ENCODE assay signal across 10 mouse cellular contexts in the genomic region with DNA sequence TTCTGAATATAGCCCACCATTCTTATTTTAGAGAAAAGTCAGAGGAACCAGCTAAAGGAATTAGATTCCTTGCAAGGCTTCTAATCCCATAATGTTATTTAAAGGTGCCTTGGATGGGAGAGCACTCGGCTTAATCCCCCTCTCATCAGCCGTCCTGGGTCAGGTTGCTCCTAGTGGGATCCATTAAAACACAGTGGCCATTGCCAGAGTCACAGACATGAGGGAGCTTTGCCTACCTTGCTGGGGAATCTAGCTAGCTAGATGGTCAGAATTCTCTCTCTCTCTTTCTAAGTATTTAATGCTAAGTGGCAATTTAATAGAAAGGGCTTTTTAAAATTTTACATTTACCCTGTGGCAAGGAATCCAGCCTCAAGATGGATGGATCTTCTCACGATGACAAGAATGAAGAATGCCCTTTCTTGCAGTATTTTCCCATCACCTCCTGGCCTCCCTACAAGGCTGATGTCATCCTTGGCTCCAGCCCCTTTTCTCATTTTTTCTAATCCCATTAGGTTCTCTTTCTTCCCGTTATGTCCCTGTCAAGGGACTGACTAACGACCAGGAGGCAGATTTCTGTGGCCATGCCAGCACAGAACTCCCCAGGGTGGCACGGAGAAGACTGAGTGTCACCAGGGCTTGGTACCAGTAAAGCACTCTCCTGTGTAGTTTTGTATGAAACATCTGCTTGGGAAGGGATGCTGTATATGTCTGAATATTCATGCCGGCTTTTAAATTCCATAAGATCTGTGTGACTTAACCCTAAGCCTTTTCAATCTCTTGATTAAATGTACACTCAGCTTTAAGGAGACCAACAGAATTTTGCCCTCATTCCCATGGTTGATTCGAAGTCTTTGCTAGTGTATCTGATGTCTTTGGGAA.
DNase-seq lines count a peak whose midpoint lies in the region; ATAC-seq and TF ChIP-seq lines count a peak whose summit lies in the region.
"Had no signal": no experiment of that assay in that cellular context is flagged by ENCODE, and none has a peak within 500 bp of the region (broad histone marks: within the 10 kb centered on the region; RNA-seq: fewer than 3 reads in every experiment).

No protein-coding gene starts in this region.

- TF ChIP-seq CTCF in midbrain, postnatal 0 days (IDR thresholded peaks at IDR 0.05), result no peak

- DNase-seq in heart, adult 18-20 months, result peak; percentile 39 to 50
- DNase-seq in hindbrain, embryonic 10.5 days (ENCODE audit: low spot score), result no peak
- peak; percentile 60 for DNase-seq in midbrain, postnatal 0 days (ENCODE audit: low spot score)
- no peak for DNase-seq in frontal cortex, postnatal 14 days (ENCODE audit: low spot score in 2 of 2)
- DNase-seq in left cerebral cortex, postnatal 10 days (ENCODE audit: extremely low spot score in 1 of 2, low spot score in 2 of 2), result no peak
- DNase-seq: thymus, adult 2 months had no signal

- H3K27me3 ChIP-seq in heart, embryonic 11.5 days (ENCODE audit: control insufficient read depth, insufficient read depth, low read length), result no peaks in the 10 kb centered on the region
- no peaks in the 10 kb centered on the region for H3K27me3 ChIP-seq in forebrain, embryonic 12.5 days
- H3K27me3 ChIP-seq in hindbrain, embryonic 10.5 days (ENCODE audit: insufficient read depth, poor library complexity, severe bottlenecking), result no peaks in the 10 kb centered on the region
- no peaks in the 10 kb centered on the region for H3K27me3 ChIP-seq in midbrain, postnatal 0 days (ENCODE audit: insufficient read depth, low read length)

- no peak overlapping the region for H3K4me2 ChIP-seq in heart, embryonic 11.5 days
- H3K4me2 ChIP-seq in forebrain, embryonic 12.5 days, result no peak overlapping the region
- H3K4me2 ChIP-seq in midbrain, postnatal 0 days (ENCODE audit: low read depth, low read length, poor library complexity, severe bottlenecking), result no peak overlapping the region

- H3K4me3 ChIP-seq in heart, embryonic 11.5 days (ENCODE audit: low read depth, low read length), result no peak overlapping the region
- H3K4me3 ChIP-seq in forebrain, embryonic 12.5 days (replicated peaks), result no peak overlapping the region
- H3K4me3 ChIP-seq in hindbrain, embryonic 10.5 days, result no peak overlapping the region
- H3K4me3 ChIP-seq in midbrain, postnatal 0 days (ENCODE audit: low read depth, low read length), result no peak overlapping the region
- H3K4me3 ChIP-seq: megakaryocyte, embryonic 14.5 days had no signal

- H3K4me1 ChIP-seq in heart, embryonic 11.5 days (ENCODE audit: control insufficient read depth, insufficient read depth, low read length), result no peaks in the 10 kb centered on the region
- peaks cover 30% of the 10 kb centered on the region for H3K4me1 ChIP-seq in forebrain, embryonic 12.5 days
- peaks cover 15% of the 10 kb centered on the region for H3K4me1 ChIP-seq in hindbrain, embryonic 10.5 days (replicated peaks)
- H3K4me1 ChIP-seq in midbrain, postnatal 0 days (ENCODE audit: insufficient read depth, low read length), result no peaks in the 10 kb centered on the region
- H3K4me1 ChIP-seq: megakaryocyte, embryonic 14.5 days had no signal

- H3K9ac ChIP-seq in heart, embryonic 11.5 days (ENCODE audit: low read depth, low read length), result no peak overlapping the region
- no peak overlapping the region for H3K9ac ChIP-seq in forebrain, embryonic 12.5 days
- H3K9ac ChIP-seq in midbrain, postnatal 0 days (replicated peaks; ENCODE audit: low read length, poor library complexity, severe bottlenecking), result no peak overlapping the region

- WGBS in heart, embryonic 11.5 days (ENCODE audit: insufficient replicate concordance), result 58% methylated on average over 8 of the region's 8 CpGs
- 33% methylated on average over 8 of the region's 8 CpGs for WGBS in forebrain, embryonic 12.5 days
- WGBS in hindbrain, embryonic 10.5 days, result 65% methylated on average over 8 of the region's 8 CpGs
- 11% methylated on average over 8 of the region's 8 CpGs for WGBS in midbrain, postnatal 0 days

- ATAC-seq in heart, embryonic 11.5 days (replicated peaks; ENCODE audit: insufficient number of reproducible peaks, low FRiP score, low TSS enrichment), result no peak
- peak; percentile 39; the same call in 1 of the 2 replicates for ATAC-seq in forebrain, embryonic 12.5 days (ENCODE audit: low FRiP score)
- 0 out of 2 replicates have a peak, but pooled peaks have one; percentile 49 for ATAC-seq in midbrain, postnatal 0 days (ENCODE audit: low FRiP score)
- ATAC-seq: intestine, embryonic 16.5 days had no signal

- intact Hi-C loops in left cerebral cortex, postnatal 10 days (cut with DNase I), result no loop called here

- H3K36me3 ChIP-seq in heart, embryonic 11.5 days (ENCODE audit: control insufficient read depth, insufficient read depth, low read length), result no peaks in the 10 kb centered on the region
- no peaks in the 10 kb centered on the region; the same call in 1 of the 2 replicates for H3K36me3 ChIP-seq in forebrain, embryonic 12.5 days (replicated peaks)
- no peaks in the 10 kb centered on the region for H3K36me3 ChIP-seq in hindbrain, embryonic 10.5 days
- H3K36me3 ChIP-seq in midbrain, postnatal 0 days (ENCODE audit: insufficient read depth, low read length), result no peaks in the 10 kb centered on the region

- H3K27ac ChIP-seq in heart, embryonic 11.5 days (ENCODE audit: low read depth, low read length), result no peak overlapping the region
- H3K27ac ChIP-seq in forebrain, embryonic 12.5 days, result peak overlapping the region; percentile 63
- peak overlapping the region; percentile 64; the same call in 1 of the 2 replicates for H3K27ac ChIP-seq in hindbrain, embryonic 10.5 days
- H3K27ac ChIP-seq in midbrain, postnatal 0 days (ENCODE audit: low read depth, low read length), result no peak overlapping the region

- 0 out of 2 replicates have a peak, but pooled peaks cover under 1% of the 10 kb centered on the region for H3K9me3 ChIP-seq in heart, embryonic 11.5 days (replicated peaks; ENCODE audit: control insufficient read depth, low read length)
- no peaks in the 10 kb centered on the region for H3K9me3 ChIP-seq in forebrain, embryonic 12.5 days
- no peaks in the 10 kb centered on the region; the same call in 1 of the 2 replicates for H3K9me3 ChIP-seq in hindbrain, embryonic 10.5 days
- H3K9me3 ChIP-seq in midbrain, postnatal 0 days (ENCODE audit: low read length), result 0 out of 2 replicates have a peak, but pooled peaks cover 6% of the 10 kb centered on the region

Comparison
In these comparisons a context has a peak if more than half of its experiments do, and no peak if none do; other contexts are left out.
1. DNase-seq: peak in heart, adult 18-20 months (2 of 2) and midbrain, postnatal 0 days (single experiment); none in hindbrain, embryonic 10.5 days (single experiment), frontal cortex, postnatal 14 days (0 of 2) and left cerebral cortex, postnatal 10 days (0 of 2).
2. H3K27ac ChIP-seq: peak in forebrain, embryonic 12.5 days (single experiment) and hindbrain, embryonic 10.5 days (single experiment); none in heart, embryonic 11.5 days (single experiment) and midbrain, postnatal 0 days (single experiment).